Mouse (Mus musculus) stomach, postnatal 0 days (tissue): ENCODE results near the gene Tmem176b.
"Not testable (repeated sequence)": the region's sequence is repeated elsewhere in the genome, so short reads cannot be mapped to it uniquely, and the experiment has no call there.

Experiments used
- CTCF ChIP-seq: IDR thresholded peaks from 2 replicates; pipeline ENCODE4 v1.5.1; 2016; ENCODE audit warnings: antibody characterized with exemption, low read depth, mild to moderate bottlenecking, moderate library complexity
- EP300 ChIP-seq: optimal IDR thresholded peaks from 2 replicates; pipeline ENCODE3; 2016; ENCODE audit warnings: antibody characterized with exemption

- TF ChIP-seq CTCF, EP300: not testable (repeated sequence)
Measured at GRCm38 (mm10) chr6:48821991-48822785, 19.1 kb downstream of the Tmem176b start.
